Mouse (Mus musculus) heart, embryonic 14.5 days (tissue): ENCODE measurements at regions not wholly inside any gene's neighbourhood (a gene's known extent, or its start where the extent isn't known, plus 50 kb on each side); places are given as distances from the start of the nearest gene placed in this dataset.

Experiments
- ATAC-seq: fragments of 200-750 bp; cut with Nextera tagmentation; 2 replicates; pipeline ENCODE4 v1.8.0; 2017; ENCODE audit warnings: low read depth, moderate TSS enrichment; ENCODE audit not compliant: insufficient number of reproducible peaks, insufficient read depth, low FRiP score
- H3K27ac ChIP-seq, 2 experiments: fragments of 200-500 bp in 1 of 2; fragments of 300-500 bp in 1 of 2; sonication (generic) in 1 of 2; replicated peaks in 1 of 2; 2 replicates each; pipeline ENCODE4 v1.5.1; 2012 to 2014; ENCODE audit warnings: low read depth in 2 of 2, low read length in 2 of 2, control low read depth in 1 of 2, mild to moderate bottlenecking in 1 of 2, mixed read lengths in 1 of 2; ENCODE audit not compliant: control insufficient read depth in 1 of 2, insufficient read depth in 1 of 2
- H3K27me3 ChIP-seq: fragments of 300-500 bp; sonication (generic); 2 replicates; pipeline ENCODE4 v1.6.1; 2014; ENCODE audit warnings: mild to moderate bottlenecking, low read length, control low read depth; ENCODE audit not compliant: control insufficient read depth, insufficient read depth
- H3K36me3 ChIP-seq: fragments of 300-500 bp; sonication (generic); 2 replicates; pipeline ENCODE4 v1.6.1; 2014; ENCODE audit warnings: mild to moderate bottlenecking, control low read depth, low read length, mixed read lengths; ENCODE audit not compliant: control insufficient read depth, insufficient read depth
- H3K4me1 ChIP-seq, 2 experiments: fragments of 200-500 bp in 1 of 2; fragments of 300-500 bp in 1 of 2; sonication (generic) in 1 of 2; 2 replicates each; pipeline ENCODE4 v1.6.1; 2012 to 2014; ENCODE audit warnings: low read length in 2 of 2, control low read depth in 1 of 2, mixed read lengths in 1 of 2; ENCODE audit not compliant: control insufficient read depth in 2 of 2, insufficient read depth in 2 of 2
- H3K4me2 ChIP-seq: fragments of 300-500 bp; sonication (generic); 2 replicates; pipeline ENCODE4 v1.6.1; 2014; ENCODE audit warnings: mild to moderate bottlenecking, low read length
- H3K4me3 ChIP-seq, 2 experiments: fragments of 200-500 bp in 1 of 2; fragments of 300-500 bp in 1 of 2; sonication (generic) in 1 of 2; 2 replicates each; pipeline ENCODE4 v1.5.1; 2012 to 2014; ENCODE audit warnings: low read length in 2 of 2, mild to moderate bottlenecking in 2 of 2, control low read depth in 1 of 2, low read depth in 1 of 2, moderate library complexity in 1 of 2; ENCODE audit not compliant: control insufficient read depth in 1 of 2, insufficient read depth in 1 of 2
- H3K9ac ChIP-seq: fragments of 300-500 bp; sonication (generic); 2 replicates; pipeline ENCODE4 v1.6.1; 2014; ENCODE audit warnings: mild to moderate bottlenecking, low read length
- H3K9me3 ChIP-seq: fragments of 300-500 bp; sonication (generic); 2 replicates; pipeline ENCODE4 v1.6.1; 2016; ENCODE audit warnings: low read length, control low read depth; ENCODE audit not compliant: control insufficient read depth
- WGBS: fragments of 180-500 bp; shearing (Covaris S2); extraction: QIAGEN DNeasy Blood & Tissue Kit; methylation state at CpG from one replicate; pipeline ENCODE4 v1.1.7; 2014; 5-methylcytosine and 5-hydroxymethylcytosine counted together

- Histone ChIP-seq H3K9ac (no peak overlapping the region), H3K4me1 (no peaks in the 10 kb centered on the region), H3K9me3 (no peaks in the 10 kb centered on the region), H3K27ac (no peak overlapping the region), H3K4me2 (no peak overlapping the region), H3K4me3 (no peak overlapping the region), H3K27me3 (no peaks in the 10 kb centered on the region), H3K36me3 (no peaks in the 10 kb centered on the region)
- ATAC-seq, result no peak
- 68% methylated on average over 2 of the region's 2 CpGs for WGBS
These were observed 116.4 kb upstream of the Hs3st1 start for GRCm38 (mm10) chr5:39871723-39872085.

- Histone ChIP-seq H3K9ac (no peak overlapping the region), H3K27ac (no peak overlapping the region), H3K4me2 (no peak overlapping the region), H3K9me3 (no peaks in the 10 kb centered on the region), H3K4me3 (no peak overlapping the region), H3K27me3 (no peaks in the 10 kb centered on the region), H3K36me3 (no peaks in the 10 kb centered on the region), H3K4me1 (no peaks in the 10 kb centered on the region)
- 77% methylated on average over 10 of the region's 10 CpGs for WGBS
- ATAC-seq, result no peak
These were observed 115.8 kb upstream of the Hs3st1 start for GRCm38 (mm10) chr5:39870835-39871722.

- H3K4me1 ChIP-seq, result no peaks in the 10 kb centered on the region
- H3K9ac ChIP-seq, result no peak overlapping the region
- H3K4me3 ChIP-seq, result no peak overlapping the region
- ATAC-seq, result no peak
- WGBS, result 68% methylated on average over 2 of the region's 2 CpGs
- no peak overlapping the region for H3K27ac ChIP-seq
- no peaks in the 10 kb centered on the region for H3K27me3 ChIP-seq
- no peaks in the 10 kb centered on the region for H3K9me3 ChIP-seq
- H3K4me2 ChIP-seq, result no peak overlapping the region
- no peaks in the 10 kb centered on the region for H3K36me3 ChIP-seq
These were observed 101.9 kb upstream of the Hs3st1 start for GRCm38 (mm10) chr5:39857192-39857591.

- 76% methylated on average over 3 of the region's 3 CpGs for WGBS
- ATAC-seq, result no peak
- no peak overlapping the region for H3K9ac ChIP-seq
- H3K36me3 ChIP-seq, result no peaks in the 10 kb centered on the region
- H3K27ac ChIP-seq, result no peak overlapping the region
- H3K4me2 ChIP-seq, result no peak overlapping the region
- H3K4me3 ChIP-seq, result no peak overlapping the region
- H3K27me3 ChIP-seq, result no peaks in the 10 kb centered on the region
- H3K4me1 ChIP-seq, result no peaks in the 10 kb centered on the region
- no peaks in the 10 kb centered on the region for H3K9me3 ChIP-seq
These were observed 101.4 kb upstream of the Hs3st1 start for GRCm38 (mm10) chr5:39856616-39857156.

- Histone ChIP-seq H3K9ac (no peak overlapping the region), H3K4me1 (no peaks in the 10 kb centered on the region), H3K27me3 (no peaks in the 10 kb centered on the region), H3K9me3 (no peaks in the 10 kb centered on the region), H3K4me2 (no peak overlapping the region), H3K4me3 (no peak overlapping the region), H3K27ac (no peak overlapping the region), H3K36me3 (no peaks in the 10 kb centered on the region)
- ATAC-seq, result no peak
- WGBS, result 77% methylated on average over 7 of the region's 7 CpGs
These were observed 100.7 kb upstream of the Hs3st1 start for GRCm38 (mm10) chr5:39855685-39856615.

DNA sequence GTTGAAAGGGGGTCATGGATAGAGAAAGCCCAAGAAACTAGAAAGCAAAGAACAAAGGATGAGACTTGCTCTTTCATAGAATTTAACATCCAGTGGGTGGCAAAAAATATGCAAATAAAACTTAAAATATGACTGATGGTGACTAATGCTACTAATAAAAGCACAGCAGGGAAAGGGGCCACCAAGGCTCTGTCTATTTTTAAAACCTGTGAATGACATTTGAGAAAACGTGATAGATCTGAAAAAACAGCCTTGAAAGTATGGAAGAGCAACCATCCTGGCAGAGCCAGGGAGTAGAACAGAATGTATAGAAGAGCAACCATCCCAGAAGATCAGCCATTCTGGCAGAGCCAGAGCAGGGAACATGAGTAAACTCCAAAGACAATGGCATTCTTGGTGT is 91.9 kb upstream of the Hs3st1 start:
- H3K4me2 ChIP-seq, result no peak overlapping the region
- H3K27me3 ChIP-seq, result no peaks in the 10 kb centered on the region
- no peaks in the 10 kb centered on the region for H3K36me3 ChIP-seq
- no peak overlapping the region for H3K4me3 ChIP-seq
- 0 out of 4 replicates have a peak, but pooled peaks cover 0 to 2% of the 10 kb centered on the region in 2 experiments for H3K4me1 ChIP-seq
- no peak for ATAC-seq
- H3K9me3 ChIP-seq, result no peaks in the 10 kb centered on the region
- no peak overlapping the region for H3K9ac ChIP-seq
- WGBS, result 18% methylated on average over 1 of the region's 1 CpGs
- H3K27ac ChIP-seq, result no peak overlapping the region

DNA sequence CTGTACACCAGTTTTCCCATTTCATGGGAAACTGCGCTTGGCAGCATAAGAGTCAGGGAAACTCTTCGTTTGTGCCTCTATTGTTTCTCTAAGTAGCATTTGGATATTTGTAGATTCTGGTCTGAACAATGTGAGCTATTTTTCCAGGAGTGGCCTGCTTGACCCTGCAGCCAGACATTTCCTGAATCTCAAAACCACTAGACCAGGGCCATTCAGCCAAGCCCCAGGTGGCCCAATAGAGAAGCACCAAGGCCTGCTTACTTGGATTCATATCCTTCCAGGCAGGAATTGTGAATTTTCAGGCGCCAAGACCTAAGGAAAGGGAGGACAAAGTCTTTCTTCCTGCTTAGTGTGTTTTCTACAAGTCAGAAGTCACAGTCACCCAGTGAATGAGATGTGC is 85.9 kb upstream of the Hs3st1 start:
- H3K4me1 ChIP-seq, result no peaks in the 10 kb centered on the region
- peak overlapping the region; percentile 8 to 55; a peak in 1 of 4 replicates for H3K27ac ChIP-seq

More for the DNA sequence above, 85.9 kb upstream of the Hs3st1 start:
- Histone ChIP-seq H3K4me2 (no peak overlapping the region), H3K36me3 (no peaks in the 10 kb centered on the region), H3K9me3 (no peaks in the 10 kb centered on the region), H3K27me3 (no peaks in the 10 kb centered on the region), H3K4me3 (no peak overlapping the region), H3K9ac (no peak overlapping the region)
- ATAC-seq, result no peak
- 52% methylated on average over 3 of the region's 3 CpGs for WGBS
